Mouse (Mus musculus): ENCODE measurements around the gene Pramef20. TPM values are rescaled to one million over a fixed set of nuclear protein-coding genes. Genes with fewer than 3 reads are reported as not detected.
"Not testable (repeated sequence)": the region's sequence is repeated elsewhere in the genome, so short reads cannot be mapped to it uniquely, and the experiment has no call there.

Gene Pramef20
- not detected in 2 replicates for polyA plus RNA-seq (2016; fragmentation: Nextera tagmentation; extraction: Ambion mirVana)

DNA sequence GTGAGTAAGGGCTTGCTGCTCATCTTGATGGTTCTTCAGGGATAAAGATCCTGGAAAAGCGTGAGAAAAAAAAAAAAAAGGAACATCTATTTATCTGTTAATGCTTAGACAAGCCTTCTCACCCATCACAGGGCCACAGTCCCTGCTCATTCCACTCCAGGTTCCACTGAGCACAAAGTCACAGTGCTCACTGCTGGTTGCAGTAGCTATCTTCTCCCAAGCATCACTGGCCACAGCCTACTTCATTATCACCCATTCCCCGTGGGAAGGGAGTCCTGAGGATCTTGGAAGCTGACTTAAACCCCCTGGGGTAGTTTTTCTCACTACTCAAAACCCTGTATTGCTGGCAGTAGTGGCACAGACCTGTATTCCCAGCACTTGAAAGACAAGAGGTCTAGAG is at the start of gene Pramef20:
Gene Pramef20, minus strand, starts transcription at position 23 of the 400 bp plus-strand sequence.
- Histone ChIP-seq H3K27ac (no peak within 1 kb of the TSS), H3K27me3 (ENCODE audit: insufficient read depth, poor library complexity, severe bottlenecking) (no peaks in the 10 kb centered on the region), H3K36me3 (no peaks in the 10 kb centered on the region), H3K4me3 (no peak within 1 kb of the TSS), H3K4me1 (no peaks in the 10 kb centered on the region), H3K9me3 (no peaks in the 10 kb centered on the region)
- WGBS = 44% methylated on average over 2 of the region's 2 CpGs
- peak; percentile 67 for DNase-seq (ENCODE audit: low spot score)

DNA sequence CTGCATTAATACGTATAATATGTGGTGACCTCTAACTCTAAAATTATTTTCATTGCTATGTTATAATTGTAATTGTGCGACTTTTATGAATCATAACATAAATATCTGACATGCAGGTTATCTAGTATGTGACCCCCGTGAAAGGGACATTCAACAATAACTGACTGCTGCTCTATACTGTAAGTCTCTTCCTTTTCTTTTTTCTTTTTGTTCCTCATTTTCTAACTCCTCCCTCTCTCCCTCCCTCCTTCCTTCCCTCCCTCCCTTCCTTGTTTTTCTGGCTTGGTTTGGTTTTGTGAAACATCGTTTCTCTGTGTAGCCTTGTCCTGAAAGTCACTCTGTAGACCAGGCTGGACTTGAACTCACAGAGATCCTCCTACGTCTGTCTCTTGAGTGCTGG is 46.9 kb upstream of the Pramef20 start:
- Histone ChIP-seq H3K9me3 (no peaks in the 10 kb centered on the region), H3K27ac (no peak overlapping the region), H3K4me3 (no peak overlapping the region), H3K4me1 (no peaks in the 10 kb centered on the region), H3K36me3 (no peaks in the 10 kb centered on the region), H3K27me3 (ENCODE audit: insufficient read depth, poor library complexity, severe bottlenecking) (no peaks in the 10 kb centered on the region)
- DNase-seq (ENCODE audit: low spot score) = no peak
- WGBS = 72% methylated on average over 5 of the region's 5 CpGs

GRCm38 (mm10) chr4:144420644-144421043 is 42.9 kb upstream of the Pramef20 start:
- Histone ChIP-seq H3K36me3 (no peaks in the 10 kb centered on the region), H3K27ac (no peak overlapping the region), H3K4me1 (no peaks in the 10 kb centered on the region), H3K4me3 (no peak overlapping the region), H3K9me3 (no peaks in the 10 kb centered on the region), H3K27me3 (ENCODE audit: insufficient read depth, poor library complexity, severe bottlenecking) (no peaks in the 10 kb centered on the region)
- DNase-seq (ENCODE audit: low spot score) = no peak

DNA sequence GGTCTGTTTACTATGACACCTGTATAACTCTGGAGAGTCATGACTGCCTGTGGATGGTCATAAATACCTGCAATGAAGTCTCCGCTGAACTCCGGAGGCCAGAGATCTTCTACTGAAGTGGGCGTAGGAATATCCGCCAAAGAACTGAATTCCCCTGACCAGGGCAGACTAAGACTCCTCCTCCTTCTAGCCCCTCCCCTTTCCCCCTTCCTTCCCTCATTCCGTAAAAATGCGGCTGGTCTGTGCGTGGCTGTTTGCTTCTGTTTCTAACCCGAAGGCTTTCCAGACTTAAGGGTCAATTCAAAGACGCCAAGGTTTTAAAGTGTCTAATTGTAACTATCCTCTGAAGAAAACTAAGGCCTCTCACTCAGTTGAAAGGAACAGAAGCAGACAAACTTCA is 30.6 kb upstream of the Pramef20 start, which contains the start of gene Pramef12:
Gene Pramef12, minus strand, starts transcription at position 175 of the 400 bp plus-strand sequence.
- no peak within 1 kb of the TSS for H3K27ac ChIP-seq
- no peaks in the 10 kb centered on the region for H3K4me1 ChIP-seq
- no peak within 1 kb of the TSS for H3K4me3 ChIP-seq
- 72% methylated on average over 9 of the region's 9 CpGs for WGBS
- H3K9me3 ChIP-seq = no peaks in the 10 kb centered on the region
- H3K36me3 ChIP-seq = no peaks in the 10 kb centered on the region
- DNase-seq (ENCODE audit: low spot score) = no peak
- no peaks in the 10 kb centered on the region for H3K27me3 ChIP-seq (ENCODE audit: insufficient read depth, poor library complexity, severe bottlenecking)

DNA sequence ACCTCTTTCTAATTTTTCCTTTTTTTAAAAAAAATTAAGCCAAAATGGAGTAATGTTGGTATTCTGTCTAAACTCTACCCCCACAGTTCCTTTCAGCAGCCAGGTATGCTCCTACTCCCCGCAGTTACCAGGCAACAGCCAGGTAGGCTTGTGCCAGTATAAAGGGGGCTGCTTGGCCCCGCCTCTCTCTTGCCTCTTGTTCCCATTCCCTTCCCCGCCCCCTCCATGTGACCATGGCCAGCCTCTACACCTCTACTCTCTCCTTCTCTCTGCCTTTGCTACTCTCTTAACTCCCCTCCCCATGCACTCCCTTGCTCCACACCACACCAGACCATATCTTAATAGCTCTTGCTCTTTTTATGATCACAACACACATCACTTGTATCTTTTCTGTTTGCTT is 28.5 kb upstream of the Pramef20 start:
- Histone ChIP-seq H3K27ac (no peak overlapping the region), H3K4me1 (no peaks in the 10 kb centered on the region), H3K36me3 (no peaks in the 10 kb centered on the region), H3K27me3 (ENCODE audit: insufficient read depth, poor library complexity, severe bottlenecking) (no peaks in the 10 kb centered on the region), H3K4me3 (no peak overlapping the region), H3K9me3 (no peaks in the 10 kb centered on the region)
- 52% methylated on average over 3 of the region's 3 CpGs for WGBS
- DNase-seq (ENCODE audit: low spot score) = no peak

DNA sequence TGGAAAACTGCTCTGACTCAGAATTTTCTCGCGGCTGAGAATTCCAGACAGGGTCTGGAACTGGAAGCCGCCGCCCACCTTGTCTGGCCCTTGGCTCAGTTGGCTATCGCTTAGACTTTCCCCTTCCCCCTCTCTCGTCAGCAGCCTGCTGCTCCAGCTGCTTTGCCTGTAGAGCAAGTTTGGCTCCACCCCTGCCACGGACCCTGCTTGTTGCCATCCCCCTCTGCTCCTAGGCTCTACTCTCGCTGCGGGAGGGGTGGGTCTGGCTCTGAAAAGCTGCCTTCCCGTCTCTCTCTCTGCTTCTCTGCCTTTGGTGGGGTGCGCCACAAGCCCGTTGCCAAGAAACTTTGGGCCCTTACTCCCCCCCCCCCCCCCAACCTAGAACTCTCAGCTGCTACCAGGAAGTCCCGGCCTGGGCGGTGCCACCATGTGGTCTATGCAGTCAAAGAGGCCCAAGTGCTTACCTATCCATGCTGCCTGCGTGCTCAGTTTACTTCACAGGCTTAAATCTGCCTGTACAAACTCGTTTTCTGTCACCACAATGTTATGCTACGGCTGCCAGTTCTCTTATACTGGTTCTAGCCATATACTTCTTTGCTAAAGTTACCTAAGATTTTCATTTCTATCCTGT is 26.8 kb upstream of the Pramef20 start:
- no peaks in the 10 kb centered on the region for H3K36me3 ChIP-seq
- H3K27me3 ChIP-seq (ENCODE audit: insufficient read depth, poor library complexity, severe bottlenecking) = no peaks in the 10 kb centered on the region
- H3K9me3 ChIP-seq = no peaks in the 10 kb centered on the region
- 5% methylated on average over 16 of the region's 17 CpGs for WGBS
- no peaks in the 10 kb centered on the region for H3K4me1 ChIP-seq
- peak overlapping the region; percentile 86 for H3K27ac ChIP-seq
- peak overlapping the region; percentile 61 for H3K4me3 ChIP-seq
- DNase-seq (ENCODE audit: low spot score) = peak; percentile 90

DNA sequence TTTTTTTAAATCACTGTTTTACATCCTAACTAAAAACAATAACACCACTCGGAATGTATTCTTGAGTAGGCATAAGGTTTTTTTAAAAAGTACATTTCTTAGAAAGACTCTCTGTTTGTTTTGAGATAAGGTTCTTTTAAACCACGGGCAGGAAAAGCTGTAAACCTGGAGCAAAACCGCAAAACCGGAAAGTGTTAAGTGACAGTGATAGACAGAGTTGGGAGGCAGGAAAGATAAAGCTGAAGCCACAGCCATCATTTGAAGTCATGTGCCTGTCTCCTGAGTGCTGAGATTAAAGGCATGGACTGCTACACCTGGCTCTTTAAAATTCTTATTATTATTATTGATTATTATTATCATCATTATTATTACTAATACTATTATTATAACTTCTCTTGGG is 25.0 kb upstream of the Pramef20 start:
- H3K27ac ChIP-seq = no peak overlapping the region
- H3K4me1 ChIP-seq = no peaks in the 10 kb centered on the region
- DNase-seq (ENCODE audit: low spot score) = no peak
- H3K4me3 ChIP-seq = no peak overlapping the region
- no peaks in the 10 kb centered on the region for H3K9me3 ChIP-seq
- no peaks in the 10 kb centered on the region for H3K27me3 ChIP-seq (ENCODE audit: insufficient read depth, poor library complexity, severe bottlenecking)
- WGBS = 13% methylated on average over 4 of the region's 4 CpGs
- H3K36me3 ChIP-seq = no peaks in the 10 kb centered on the region

DNA sequence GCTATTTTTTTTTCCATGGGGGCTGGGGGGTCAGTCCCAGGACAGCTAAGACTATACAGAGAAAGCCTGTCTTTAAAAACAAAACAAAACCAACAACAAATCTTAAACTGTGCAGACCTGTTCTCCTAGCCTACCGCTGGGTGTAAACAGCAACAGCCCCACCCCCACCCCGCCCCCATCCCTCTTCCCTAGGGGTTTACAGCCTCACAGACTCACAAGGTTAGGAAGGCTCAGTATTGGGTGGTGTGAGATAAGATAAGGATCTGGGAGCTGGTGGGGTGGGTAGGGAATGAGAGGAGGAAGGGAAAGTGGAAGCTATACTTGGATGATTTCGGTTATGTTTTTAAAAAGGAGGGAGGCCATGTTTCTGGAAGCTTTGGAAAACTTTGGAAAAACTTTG is 18.6 kb upstream of the Pramef20 start:
- DNase-seq (ENCODE audit: low spot score) = no peak
- H3K9me3 ChIP-seq = no peaks in the 10 kb centered on the region
- H3K27me3 ChIP-seq (ENCODE audit: insufficient read depth, poor library complexity, severe bottlenecking) = no peaks in the 10 kb centered on the region
- WGBS = 26% methylated on average over 3 of the region's 3 CpGs
- no peak overlapping the region for H3K27ac ChIP-seq
- no peak overlapping the region for H3K4me3 ChIP-seq
- no peaks in the 10 kb centered on the region for H3K36me3 ChIP-seq
- H3K4me1 ChIP-seq = no peaks in the 10 kb centered on the region

DNA sequence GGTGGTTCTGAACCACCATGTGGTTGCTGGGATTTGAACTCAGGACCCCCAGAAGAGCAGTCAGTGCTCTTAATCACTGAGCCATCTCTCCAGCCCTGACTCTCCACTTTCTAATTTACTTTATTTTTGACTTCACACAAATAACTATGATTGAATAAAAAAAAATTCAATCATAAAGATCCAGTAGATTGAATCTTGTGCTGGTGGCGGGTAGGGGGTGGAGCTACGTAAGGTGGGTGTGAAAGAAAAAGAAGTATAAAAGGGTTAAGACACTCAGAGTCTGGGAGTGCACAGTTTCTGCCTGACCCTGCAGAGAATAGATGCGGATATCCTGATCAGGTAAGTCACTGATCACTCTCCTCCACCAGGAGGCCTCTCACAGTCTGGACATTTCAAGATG is 20.1 kb downstream of the Pramef20 start, which contains the start of gene Gm13119:
Gene Gm13119, plus strand, starts transcription at position 301 of the 400 bp plus-strand sequence.
- H3K4me1 ChIP-seq; DNase-seq (ENCODE audit: low spot score); H3K36me3 ChIP-seq; H3K27me3 ChIP-seq (ENCODE audit: insufficient read depth, poor library complexity, severe bottlenecking); H3K4me3 ChIP-seq; H3K27ac ChIP-seq; H3K9me3 ChIP-seq: not testable (repeated sequence)
- WGBS = 78% methylated on average over 3 of the region's 3 CpGs

GRCm38 (mm10) chr4:144335856-144336255 is 41.9 kb downstream of the Pramef20 start:
- H3K36me3 ChIP-seq; H3K4me3 ChIP-seq; H3K27ac ChIP-seq; H3K27me3 ChIP-seq (ENCODE audit: insufficient read depth, poor library complexity, severe bottlenecking); H3K9me3 ChIP-seq; DNase-seq (ENCODE audit: low spot score); H3K4me1 ChIP-seq: not testable (repeated sequence)
- WGBS = 80% methylated on average over 3 of the region's 3 CpGs

- H3K27me3 ChIP-seq (ENCODE audit: insufficient read depth, poor library complexity, severe bottlenecking); H3K9me3 ChIP-seq; H3K36me3 ChIP-seq; H3K27ac ChIP-seq; DNase-seq (ENCODE audit: low spot score); H3K4me1 ChIP-seq; H3K4me3 ChIP-seq: not testable (repeated sequence)
- 62% methylated on average over 4 of the region's 4 CpGs for WGBS
These were observed 47.8 kb downstream of the Pramef20 start, which contains the start of gene Gm13128 for GRCm38 (mm10) chr4:144329949-144330348. Gm13128 (plus strand) TSS chr4:144330249.
